Mouse (Mus musculus) yolk sac, embryonic 10.5 days (tissue): Measurements from ENCODE around the gene Traf3.
A peak's percentile ranks its signal among the peaks of the same experiment; 100 is the strongest.

Experiments
- DNase-seq: peaks from one replicate; pipeline ENCODE4 v3.0.0-alpha.2; 2017; ENCODE audit warnings: low spot score

Traf3 gene

DNA sequence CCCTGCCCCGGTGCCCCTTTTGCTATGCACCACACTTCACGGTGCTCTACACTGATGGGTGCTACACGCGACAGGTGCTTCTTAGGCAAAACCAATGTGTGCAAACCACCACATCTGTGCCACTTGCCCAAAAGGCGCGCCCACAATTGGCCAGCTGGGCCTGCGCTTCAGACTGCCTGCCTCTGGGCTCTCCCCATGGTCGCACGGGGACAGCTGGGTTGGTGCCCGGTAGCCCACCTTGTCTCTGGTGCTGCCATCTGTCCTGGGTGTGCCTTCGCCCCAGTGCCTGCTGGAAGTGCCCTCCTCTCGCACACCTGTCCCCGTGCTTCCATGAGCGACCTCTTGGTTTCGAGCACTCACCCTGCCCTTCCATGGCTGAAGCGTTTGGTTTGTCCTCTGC is 97.5 kb downstream of the Traf3 start:
- no peak for DNase-seq

DNA sequence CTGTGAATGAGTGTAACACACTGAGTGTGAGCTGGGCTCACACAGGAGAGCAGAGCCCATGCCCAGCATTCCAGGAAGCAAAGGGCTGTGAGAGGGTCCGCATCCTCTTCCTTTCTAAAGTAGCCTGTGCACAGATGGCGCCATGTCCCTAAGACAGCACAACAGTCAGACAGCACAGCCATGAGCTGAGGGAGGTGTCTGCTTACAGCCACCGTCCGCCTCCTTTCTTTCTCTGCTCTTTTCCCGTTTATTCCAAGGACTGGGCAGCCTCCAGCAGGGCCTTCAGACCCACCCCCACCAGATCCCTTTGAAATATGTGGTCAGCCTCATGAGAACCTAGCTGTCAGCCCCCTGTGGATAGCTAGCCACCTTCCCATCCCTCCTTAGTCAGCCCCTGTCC is 99.0 kb downstream of the Traf3 start:
- DNase-seq: no peak

DNA sequence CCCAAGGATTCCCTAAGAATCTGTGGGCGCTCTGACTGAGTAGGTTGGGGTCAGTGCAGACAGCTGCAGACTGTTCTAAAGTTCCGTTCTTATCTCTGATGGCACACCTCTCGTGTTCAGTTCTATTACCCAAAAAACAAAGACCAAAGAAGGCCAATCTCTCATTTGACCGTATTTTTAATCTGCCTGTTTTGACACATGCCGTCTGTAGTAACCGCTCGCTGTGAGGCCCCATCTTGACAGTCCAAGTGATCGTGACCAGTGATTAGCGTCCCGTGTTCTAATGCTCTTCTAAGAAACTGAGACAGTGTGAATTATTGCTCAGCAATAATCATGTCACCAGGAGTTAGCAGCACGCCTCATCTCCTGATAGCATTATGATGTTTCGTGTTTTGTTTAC is 100.4 kb downstream of the Traf3 start:
- DNase-seq: no peak

DNA sequence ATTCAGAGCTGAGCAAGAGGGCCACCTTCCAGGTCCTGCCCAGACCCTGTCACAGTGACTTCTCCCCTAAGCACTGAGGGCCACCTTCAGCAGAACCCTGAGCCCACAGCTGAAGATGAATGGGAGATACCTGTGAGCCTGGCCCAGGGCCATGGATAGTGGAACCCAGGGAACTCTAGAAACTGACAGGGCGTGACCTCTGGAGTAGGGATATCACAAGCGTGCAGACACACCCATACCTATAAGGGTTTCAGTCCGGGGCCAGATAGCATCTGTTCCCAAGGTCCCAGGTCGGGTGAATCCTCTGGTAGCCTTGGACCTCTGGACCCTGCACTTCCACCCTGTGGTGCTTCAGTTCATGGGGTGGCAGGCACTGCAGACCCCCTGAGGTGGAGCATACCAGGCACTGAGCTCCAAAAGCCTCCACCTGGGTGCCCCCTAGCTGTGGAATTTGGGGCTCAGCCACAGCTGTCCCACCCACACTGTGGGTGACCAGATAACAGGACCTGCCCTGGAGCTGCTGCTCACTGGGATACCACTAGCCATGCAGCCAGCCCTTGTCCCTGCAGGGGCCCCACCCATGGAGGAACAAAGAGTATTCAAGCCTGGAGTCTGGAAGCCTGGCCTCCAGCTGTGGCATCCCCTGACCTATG is 101.6 kb downstream of the Traf3 start:
- DNase-seq: peak; percentile 74

DNA sequence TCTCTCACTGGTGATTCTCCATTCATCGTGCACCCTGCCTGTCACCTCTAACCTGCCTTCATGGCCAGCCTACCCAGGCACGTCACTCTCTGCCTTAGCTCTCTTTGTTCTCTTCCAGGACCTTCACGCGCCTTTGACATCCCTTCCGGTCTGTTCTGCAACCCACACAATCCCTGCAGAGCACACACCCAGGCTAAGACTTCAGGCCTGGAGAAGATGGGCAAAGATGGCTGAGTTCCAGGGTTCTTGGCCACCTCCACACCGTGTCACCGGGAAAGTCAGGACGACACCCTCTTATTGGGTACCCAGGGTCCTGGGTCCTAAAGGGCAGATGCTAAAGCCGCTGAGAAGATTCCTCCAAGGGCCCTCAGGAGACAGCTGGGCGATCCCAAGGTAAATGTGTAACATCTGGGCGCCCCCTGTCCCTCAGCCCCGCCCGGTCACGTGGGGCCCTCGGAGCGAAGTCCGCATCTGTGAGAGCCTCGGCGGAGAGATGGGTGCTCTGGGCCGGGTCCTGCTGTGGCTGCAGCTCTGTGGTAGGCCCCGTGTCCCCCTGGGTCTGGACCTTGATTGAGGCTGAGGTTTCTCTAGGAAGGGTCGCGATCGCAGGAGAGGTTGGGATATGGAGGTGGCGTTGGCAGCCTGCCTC is 104.6 kb downstream of the Traf3 start, which contains the start of gene Amn:
TSS of gene Amn (plus strand) at position 467 of the 649 bp plus-strand sequence.
- peak; percentile 88 for DNase-seq

DNA sequence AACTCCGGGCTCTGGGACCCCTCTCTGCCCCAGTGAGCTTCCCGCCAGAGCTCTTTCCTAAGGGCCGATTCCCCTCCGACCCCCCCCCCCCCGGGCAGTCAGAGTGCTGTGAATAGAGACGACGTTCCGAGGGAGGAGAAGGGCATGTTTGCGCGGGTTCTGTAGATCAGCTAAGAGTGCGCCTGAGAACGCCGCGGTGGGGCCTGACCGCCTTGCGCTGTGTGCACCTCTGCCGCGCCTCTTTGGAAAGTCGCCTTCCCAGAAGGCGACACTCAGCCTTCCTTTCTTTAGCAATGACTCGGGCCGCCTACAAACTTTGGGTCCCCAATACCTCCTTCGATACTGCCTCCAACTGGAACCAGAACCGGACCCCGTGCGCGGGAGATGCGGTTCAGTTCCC is 105.2 kb downstream of the Traf3 start:
- no peak for DNase-seq

DNA sequence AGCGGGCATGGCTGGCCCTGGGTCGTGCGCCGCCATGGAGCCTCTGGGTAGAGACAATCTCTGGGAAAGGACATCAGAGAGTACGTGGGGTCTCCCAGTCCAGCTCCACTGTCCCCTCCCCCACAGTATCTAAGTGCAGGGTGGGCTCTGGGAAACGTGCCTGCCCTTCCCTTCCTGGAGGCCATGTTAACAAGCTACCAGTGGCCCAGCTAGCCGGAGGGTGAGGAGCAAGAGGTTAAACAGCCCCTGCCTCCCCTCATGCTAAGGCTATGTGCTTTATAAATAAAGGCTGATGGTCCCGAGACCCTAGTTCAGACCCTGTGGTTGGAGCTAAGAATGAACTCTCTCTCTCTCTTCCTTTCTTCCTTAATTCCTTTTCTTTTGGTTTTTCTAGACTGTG is 105.8 kb downstream of the Traf3 start:
- DNase-seq: no peak

DNA sequence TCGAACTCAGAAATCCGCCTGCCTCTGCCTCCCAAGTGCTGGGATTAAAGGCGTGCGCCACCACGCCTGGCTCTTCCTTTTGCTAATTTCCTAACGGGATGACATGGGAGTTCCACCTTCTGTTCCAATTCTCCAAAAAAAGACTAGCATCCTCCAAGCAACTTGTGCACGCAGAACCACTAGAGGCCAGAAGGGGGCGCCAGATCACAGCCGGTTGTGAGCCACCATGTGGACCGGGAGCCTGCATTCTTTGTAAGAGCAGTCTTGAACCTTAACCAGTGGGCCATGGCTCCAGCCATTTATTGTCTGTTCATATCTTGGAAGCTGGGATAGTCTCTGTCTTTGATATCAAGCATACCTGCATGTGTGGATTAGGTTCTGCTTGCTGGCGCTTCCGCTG is 106.2 kb downstream of the Traf3 start:
- peak; percentile 82 for DNase-seq

DNA sequence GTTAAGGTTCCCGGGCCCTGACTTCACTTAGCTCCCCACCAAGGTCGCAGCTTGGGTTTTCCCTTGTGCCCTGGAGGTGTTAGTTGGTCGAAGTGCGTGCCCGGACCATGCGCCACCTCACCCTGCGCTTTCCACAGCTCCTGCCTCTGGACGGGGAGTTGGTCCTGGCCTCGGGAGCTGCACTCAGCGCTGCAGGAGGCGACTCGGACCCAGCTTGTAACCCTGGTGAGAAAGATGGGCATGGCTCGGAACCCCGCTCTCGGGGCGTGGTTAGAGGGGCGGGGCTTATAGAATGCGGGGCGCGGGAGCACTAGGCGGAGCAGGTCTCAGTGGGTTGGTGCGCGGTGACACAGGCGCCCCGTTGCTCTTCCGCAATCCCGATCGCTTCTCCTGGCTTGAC is 107.8 kb downstream of the Traf3 start:
- no peak for DNase-seq

DNA sequence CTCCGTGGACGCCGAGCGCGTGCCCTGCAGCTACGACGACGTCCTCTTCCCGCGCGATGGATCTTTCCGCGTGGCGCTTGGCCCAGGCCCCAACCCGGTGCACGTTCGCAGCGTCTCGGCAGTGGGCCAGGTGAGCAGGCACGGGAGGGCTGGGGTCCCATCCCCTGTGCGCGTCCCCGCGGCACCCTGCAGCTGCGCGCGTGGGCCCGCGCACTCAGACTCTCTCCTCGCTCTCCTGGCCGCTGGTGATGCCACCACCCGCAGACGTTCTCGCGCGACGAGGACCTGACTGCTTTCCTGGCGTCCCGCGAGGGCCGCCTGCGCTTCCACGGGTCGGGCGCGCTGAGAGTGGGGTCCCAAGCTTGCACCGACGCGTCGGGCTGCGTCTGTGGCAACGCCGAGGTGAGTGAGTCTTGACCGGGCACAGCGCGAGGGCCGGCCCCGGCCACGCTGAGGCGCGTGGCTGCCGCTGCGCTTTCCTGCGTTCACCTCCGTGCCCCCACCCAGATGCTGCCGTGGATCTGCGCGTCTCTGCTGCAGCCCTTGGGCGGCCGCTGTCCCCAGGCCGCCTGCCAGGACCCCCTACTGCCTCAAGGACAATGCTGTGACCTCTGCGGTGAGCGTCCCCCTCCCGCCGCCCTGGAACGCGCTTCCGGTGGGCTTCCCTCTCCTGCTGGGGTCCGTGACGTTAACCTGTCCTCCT is 108.4 kb downstream of the Traf3 start:
- DNase-seq: no peak

DNA sequence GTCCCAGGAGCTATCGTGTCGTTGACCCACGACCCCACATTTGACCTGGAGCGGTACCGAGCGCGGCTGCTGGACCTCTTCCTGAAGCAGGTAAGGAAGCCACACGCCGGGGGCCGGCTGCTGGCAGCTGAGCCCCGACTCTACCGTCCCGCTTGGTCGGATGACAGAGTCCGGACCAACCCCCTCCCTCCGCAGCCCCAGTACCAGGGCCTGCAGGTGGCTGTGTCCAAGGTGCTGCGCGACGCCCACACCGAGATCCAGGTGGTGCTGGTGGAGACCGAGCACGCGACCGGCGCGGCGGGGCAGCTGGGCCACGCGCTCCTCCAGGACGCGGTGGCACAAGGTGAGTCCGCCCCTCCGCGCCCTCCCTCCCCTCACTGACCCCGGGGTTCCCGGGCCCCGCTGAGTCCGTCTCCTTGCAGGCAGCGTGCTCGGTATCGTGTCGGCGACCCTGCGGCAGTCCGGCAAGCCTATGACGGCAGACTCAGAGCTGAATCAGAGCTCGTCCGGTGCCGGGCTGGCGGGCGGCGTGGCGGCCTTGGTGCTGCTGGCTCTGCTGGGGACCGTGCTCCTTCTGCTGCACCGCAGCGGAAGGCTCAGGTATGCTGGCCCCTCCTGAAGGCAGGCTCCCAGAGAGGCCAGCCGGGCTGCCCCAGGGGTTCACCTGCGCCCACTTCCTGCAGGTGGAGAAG is 109.1 kb downstream of the Traf3 start:
- DNase-seq: no peak

DNA sequence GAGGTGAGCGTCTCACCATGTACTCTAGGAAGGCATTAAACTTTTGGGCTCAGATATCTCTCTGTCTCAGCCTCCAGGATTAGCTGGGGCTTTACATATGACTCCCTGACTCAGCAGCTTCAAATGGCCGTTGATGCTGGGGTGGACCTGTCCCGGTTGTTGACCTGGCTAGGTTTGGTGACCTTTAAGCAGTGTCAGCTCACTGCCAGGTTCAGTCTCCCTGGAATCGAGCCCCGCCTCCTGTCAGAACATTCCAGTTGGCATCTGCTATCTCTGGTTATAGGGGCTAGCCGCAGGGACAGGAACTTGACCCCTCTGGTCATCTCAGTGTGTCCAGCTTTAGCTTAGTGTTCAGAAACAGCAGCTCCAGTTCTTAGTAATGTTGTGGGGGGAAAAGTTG is 110.2 kb downstream of the Traf3 start:
- peak; percentile 61 for DNase-seq

DNA sequence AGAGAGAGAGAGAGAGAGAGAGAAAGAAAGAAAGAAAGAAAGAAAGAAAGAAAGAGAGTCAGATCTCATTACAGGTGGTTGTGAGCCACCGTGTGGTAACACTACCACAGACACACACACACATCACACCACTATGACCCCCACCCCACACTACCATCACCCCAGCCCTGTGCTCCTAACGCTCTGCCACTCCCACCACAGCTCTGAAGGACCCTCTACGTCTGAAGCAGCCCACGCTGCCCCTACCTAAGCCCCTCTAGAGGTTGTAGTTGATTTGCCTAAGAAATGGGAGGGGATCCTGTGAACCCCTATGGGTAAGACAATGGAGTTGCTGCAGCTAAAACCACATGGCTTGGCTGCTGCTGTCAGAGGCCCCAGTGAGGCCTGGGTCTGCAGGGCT is 117.4 kb downstream of the Traf3 start:
- DNase-seq: no peak

DNA sequence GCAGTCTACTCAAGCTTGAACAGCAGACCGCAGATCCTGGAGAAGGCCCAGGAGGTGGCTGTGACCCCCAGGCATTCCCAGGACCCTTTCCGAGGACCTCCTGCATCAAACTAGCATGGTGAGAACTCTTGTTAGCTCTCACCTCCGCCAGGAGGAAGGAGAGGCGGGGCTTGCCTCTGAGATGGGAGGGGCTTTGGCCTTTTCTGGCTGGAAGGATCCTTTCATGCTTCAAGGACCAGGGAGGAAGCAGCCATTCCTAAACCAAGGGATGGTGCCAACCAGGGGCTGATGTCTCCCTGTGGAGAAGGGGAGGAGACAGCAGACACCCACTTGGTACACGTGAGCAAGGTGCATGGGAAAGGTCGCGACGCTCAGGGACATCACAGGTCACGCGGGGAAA is 118.4 kb downstream of the Traf3 start:
- DNase-seq: no peak

DNA sequence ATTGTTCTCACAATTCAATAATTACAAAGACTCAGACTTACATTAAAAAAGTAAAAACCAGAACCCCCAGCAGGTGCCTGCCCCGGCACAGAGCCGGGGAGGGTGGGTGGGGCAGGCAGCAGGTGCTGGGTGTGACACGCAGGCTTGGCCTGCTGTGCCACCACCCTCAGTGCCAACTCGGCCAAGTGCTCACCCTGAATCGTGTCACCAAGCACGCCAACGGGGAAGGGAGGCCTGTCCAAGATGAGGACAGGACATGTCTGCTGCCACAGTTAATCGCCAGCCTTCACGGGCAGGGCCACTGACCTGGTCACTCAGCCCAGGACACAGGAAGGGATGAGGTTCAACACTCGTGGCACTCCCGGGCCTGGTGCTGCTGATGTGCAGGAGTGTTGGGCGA is 126.9 kb downstream of the Traf3 start:
- no peak for DNase-seq

DNA sequence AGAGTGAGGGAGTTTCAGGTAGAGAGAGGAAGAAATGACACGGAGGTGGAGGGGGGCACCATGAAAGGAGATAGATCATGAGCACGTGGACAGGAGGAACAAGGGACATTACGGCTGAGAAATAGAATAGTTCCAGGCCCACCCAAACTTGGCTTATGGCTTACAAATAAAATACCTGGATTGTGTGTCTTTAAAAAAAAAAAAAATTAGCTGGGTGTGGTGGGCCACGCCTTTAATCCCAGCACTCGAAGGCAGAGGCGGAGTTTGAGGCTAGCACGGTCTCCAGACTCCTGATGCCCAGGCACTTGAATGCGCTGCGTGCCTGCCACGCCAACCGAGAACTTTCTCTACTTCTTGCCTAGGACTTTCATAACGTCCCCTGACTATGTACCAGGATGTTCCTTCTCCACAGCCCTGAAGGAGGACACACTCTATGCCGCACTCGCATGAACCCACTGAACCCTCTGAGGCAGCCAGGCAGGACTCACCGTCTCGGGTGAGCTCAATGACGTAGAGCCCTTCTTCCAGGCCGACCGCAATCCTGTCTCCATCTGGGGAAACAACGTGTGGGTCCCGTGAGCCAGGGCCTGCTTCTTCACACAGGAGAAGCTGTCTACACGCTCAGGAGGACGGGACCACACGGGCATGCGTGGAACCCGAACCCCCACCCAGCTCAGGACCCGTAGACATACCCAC is 135.3 kb downstream of the Traf3 start:
- no peak for DNase-seq

DNA sequence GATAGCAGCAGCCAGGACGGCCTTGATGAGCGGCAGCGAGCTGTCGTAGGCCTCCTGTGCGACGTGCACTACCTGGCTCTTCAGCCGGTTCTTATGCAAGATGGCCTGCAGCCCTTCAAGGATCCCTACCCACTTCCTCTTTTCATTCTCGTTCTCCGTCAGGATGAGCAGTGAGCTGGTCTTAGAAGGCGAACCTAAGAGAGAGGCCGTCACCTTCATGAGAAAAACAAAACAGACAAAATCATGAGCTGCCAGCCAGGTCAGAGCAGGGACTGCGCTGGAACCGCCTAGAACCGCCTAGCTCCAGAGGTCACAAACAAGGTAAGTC is 135.8 kb downstream of the Traf3 start:
- DNase-seq: no peak

DNA sequence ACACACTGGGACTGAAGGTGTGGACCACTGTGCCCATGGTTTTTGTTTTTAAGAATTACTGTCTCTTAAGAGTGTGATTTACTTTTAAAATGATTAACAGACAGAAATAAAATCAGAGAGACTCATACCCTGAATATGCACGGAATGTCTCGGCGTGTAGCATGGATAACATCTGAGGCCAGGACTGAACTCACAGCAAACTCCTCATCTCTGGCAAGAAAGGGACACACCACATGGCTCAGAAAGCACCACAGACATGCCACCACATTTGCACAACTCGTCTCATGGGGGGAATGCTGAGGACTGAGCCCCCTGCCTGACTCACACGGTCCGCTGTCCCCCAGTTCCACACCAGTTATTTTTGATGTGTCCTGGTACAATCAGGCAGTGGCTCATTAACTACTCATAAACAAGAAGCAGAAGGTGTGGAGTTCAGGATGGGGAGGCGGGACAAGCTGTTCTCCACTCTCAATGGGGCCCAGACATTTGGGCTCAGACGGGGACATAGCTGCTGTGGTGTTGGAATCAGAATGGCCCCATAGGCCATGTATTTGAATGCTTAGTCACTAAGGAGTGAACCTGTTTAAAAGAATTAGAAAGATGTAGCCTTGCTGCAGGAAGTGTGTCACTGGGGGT is 137.7 kb downstream of the Traf3 start:
- no peak for DNase-seq

DNA sequence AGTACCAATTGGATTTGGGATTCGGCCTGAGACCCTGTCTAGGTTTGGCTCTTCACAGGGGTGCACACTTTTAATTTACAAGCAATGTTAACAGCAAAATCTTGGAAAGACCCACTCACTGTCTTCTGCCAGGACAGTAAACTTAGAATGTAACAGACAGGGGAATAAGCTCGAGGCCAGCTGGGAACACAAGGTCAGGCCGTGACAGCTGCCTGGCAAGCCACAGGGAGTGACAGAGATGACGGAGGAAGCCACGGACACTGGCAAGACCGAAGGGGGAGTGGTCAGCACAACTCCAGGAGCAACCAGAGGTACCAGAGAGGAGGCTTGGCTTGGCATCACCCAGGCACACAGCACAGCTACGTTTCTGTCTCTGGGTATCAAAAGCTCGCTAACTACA is 140.7 kb downstream of the Traf3 start:
- no peak for DNase-seq

DNA sequence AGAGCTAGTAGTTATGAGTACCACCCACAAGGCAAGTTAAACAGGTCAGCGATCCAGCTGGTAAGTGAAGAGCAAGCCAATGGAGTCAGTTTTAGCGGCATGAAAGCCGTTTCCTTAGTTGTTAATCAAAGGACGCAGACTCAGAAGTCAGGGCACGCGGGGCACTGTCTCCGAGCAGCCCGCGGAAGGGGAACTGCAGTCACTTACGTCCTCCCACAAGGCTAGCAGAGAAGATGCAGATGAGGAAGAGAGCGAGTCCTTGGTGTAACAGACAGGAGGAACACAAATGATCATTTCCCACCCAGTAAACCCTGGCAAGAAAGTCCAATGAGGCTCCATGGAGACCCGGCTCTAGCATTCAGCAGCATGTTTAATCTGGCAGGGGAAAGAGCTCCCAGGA is 143.1 kb downstream of the Traf3 start:
- DNase-seq: no peak

DNA sequence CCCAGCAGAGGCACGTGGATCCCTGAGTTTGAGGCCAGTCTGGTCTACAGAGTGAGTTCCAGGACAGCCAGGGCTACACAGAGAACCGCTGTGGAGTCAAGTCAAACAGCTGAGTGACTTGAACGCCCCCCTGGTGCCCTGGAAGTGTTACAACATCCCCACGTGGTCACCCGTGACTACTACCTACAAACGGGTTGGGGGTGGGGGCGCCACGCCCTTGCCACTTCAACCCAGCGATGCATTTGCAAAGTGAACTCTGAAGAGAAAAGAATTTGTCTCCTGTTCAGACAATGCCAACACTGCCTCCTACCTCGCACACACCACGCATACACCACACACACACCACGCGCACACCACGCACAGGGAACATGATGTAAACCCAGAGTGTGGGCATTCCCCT is 143.8 kb downstream of the Traf3 start:
- DNase-seq: no peak

DNA sequence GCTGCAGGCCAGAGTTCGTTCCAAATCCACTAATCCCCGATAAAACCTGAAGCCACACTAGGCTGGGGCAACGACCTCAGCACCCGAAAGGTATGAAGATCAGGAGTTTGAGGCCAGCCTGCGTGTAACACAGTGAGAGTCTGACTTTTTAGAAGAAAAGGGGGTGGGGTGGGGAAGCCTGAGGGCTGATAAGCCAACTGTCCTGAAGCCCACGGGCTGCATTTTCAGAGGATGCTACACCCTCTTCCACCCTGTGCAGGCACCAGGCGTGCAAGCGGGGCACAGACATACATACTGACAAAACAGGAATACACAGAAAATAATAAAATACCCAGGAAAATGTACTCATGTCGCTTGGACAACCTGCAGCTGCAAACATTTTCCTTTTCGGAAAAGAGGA is 145.6 kb downstream of the Traf3 start:
- no peak for DNase-seq
